Mouse (Mus musculus): Measurements from ENCODE around the gene Dysf.

GRCm38 (mm10) chr6:84111106-84111505 is 102.7 kb downstream of the Dysf start:
- TF ChIP-seq EP300 (IDR thresholded peaks at IDR 0.05; ENCODE audit: low read depth) (no peak), CTCF (IDR thresholded peaks at IDR 0.05; ENCODE audit: low read depth) (no peak)

Measured in liver, embryonic 14.5 days (tissue).